Mouse (Mus musculus): ENCODE measurements around the gene Gm19426. TPM values are rescaled to one million over a fixed set of nuclear protein-coding genes. Genes with fewer than 3 reads are reported as not detected.

Gene Gm19426
- polyA plus RNA-seq, 1 experiment from 2014 or later: 4.9 TPM

DNA sequence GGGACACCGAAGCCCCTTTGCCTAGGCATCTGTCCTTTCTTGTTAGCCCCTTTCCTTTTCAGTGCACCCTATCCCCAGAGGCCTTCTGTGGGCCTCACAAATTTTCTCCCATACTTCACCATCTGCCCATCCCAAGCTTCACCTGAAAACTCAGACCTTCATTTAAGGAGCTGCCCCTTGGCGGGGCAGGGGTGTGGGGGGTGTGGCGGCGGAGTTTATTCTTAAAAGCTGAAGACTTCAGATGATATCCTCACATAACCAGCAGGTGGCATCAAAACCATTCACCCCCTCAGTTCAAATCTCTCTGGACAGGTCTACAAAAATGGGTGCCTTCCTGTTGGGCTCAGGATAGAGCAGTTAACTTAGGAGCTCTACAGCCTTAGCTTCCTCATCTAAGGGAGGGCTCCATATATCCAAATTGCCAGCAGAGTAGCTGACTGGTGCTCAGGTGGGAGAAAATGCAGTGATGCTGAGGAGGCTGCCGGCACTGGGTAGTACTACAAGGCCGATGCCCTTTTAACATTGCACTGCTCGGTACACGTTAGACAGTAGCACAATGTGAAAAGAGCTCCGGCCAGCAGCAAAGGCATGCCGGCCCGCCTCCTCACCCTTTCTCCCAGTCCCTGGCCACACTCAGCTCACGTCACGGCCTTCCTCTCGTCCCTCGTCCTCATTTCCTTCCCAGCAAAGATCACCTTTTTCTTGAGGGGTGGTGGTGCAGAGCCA lies 2.7 kb downstream of the Gm19426 start:
- H3K27me3 ChIP-seq (ENCODE audit: insufficient read depth, low read length): peaks cover 3% of the 10 kb centered on the region; the same call in 1 of the 2 replicates
- TF ChIP-seq CTCF (IDR thresholded peaks at IDR 0.05; ENCODE audit: low read depth): peak; percentile 44
- DNase-seq (peak; percentile 65), ATAC-seq (ENCODE audit: insufficient read depth) (no peak)
- 55% methylated on average over 15 of the region's 15 CpGs for WGBS
- 0 out of 2 replicates have a peak overlapping the region, but pooled peaks have one; percentile 3 for H3K9ac ChIP-seq
- peak overlapping the region; percentile 94 for H3K4me2 ChIP-seq
- peaks cover 21% of the 10 kb centered on the region for H3K36me3 ChIP-seq (ENCODE audit: insufficient read depth)
- no peaks in the 10 kb centered on the region for H3K9me3 ChIP-seq (ENCODE audit: low read depth, low read length)
- peak overlapping the region; percentile 94; the same call in 1 of the 2 replicates for H3K4me3 ChIP-seq (ENCODE audit: low read depth, low read length)
- H3K27ac ChIP-seq (ENCODE audit: low read depth): peak overlapping the region; percentile 37; the same call in 1 of the 2 replicates
- peaks cover 23% of the 10 kb centered on the region for H3K4me1 ChIP-seq (ENCODE audit: insufficient read depth)

GRCm38 (mm10) chr2:84738271-84738911 lies 5.1 kb downstream of the Gm19426 start:
- peak overlapping the region; percentile 40; the same call in 1 of the 2 replicates for H3K27ac ChIP-seq (ENCODE audit: low read depth)
- peaks cover 18% of the 10 kb centered on the region for H3K4me1 ChIP-seq (ENCODE audit: insufficient read depth)
- no peak overlapping the region for H3K9ac ChIP-seq
- H3K27me3 ChIP-seq (ENCODE audit: insufficient read depth, low read length): peaks cover 3% of the 10 kb centered on the region; the same call in 1 of the 2 replicates
- no peaks in the 10 kb centered on the region for H3K9me3 ChIP-seq (ENCODE audit: low read depth, low read length)
- DNase-seq: peak; percentile 76
- TF ChIP-seq CTCF (IDR thresholded peaks at IDR 0.05; ENCODE audit: low read depth): peak; percentile 71
- H3K4me2 ChIP-seq: peak overlapping the region; percentile 47
- peak overlapping the region; percentile 10; the same call in 1 of the 2 replicates for H3K4me3 ChIP-seq (ENCODE audit: low read depth, low read length)
- ATAC-seq (ENCODE audit: insufficient read depth): peak; percentile 29
- H3K36me3 ChIP-seq (ENCODE audit: insufficient read depth): peaks cover 21% of the 10 kb centered on the region
- under 1% methylated on average over 12 of the region's 12 CpGs for WGBS

DNA sequence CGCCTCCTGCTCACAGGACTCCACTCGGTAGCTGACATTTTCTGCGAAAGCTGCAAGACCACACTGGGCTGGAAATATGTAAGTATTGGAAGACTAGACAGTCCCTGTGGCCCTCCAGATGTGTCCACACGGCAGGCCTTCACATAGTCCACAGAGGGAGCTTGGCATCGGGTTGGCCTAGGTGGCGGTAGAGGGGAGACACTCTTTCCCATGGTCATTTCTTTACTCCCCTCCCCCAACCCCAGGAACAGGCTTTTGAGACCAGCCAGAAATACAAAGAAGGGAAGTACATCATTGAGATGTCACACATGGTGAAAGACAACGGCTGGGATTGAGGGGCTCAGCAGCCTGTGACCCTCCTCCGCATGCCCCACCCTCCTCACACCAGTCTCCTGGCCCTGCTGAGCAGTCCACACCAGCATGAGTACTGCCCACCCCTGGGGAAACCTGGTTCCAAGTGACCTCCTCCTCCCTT lies 6.0 kb downstream of the Gm19426 start:
- peak; percentile 50 for TF ChIP-seq CTCF (IDR thresholded peaks at IDR 0.05; ENCODE audit: low read depth)
- DNase-seq: peak; percentile 74
- H3K4me2 ChIP-seq: peak overlapping the region; percentile 47
- peak overlapping the region; percentile 4; the same call in 1 of the 2 replicates for H3K9ac ChIP-seq
- H3K4me1 ChIP-seq (ENCODE audit: insufficient read depth): peaks cover 18% of the 10 kb centered on the region
- no peaks in the 10 kb centered on the region for H3K9me3 ChIP-seq (ENCODE audit: low read depth, low read length)
- peaks cover 3% of the 10 kb centered on the region; the same call in 1 of the 2 replicates for H3K27me3 ChIP-seq (ENCODE audit: insufficient read depth, low read length)
- peaks cover 21% of the 10 kb centered on the region for H3K36me3 ChIP-seq (ENCODE audit: insufficient read depth)
- peak; percentile 39 for ATAC-seq (ENCODE audit: insufficient read depth)
- 4% methylated on average over 8 of the region's 8 CpGs for WGBS
- 0 out of 2 replicates have a peak overlapping the region, but pooled peaks have one; percentile 3 for H3K4me3 ChIP-seq (ENCODE audit: low read depth, low read length)
- H3K27ac ChIP-seq (ENCODE audit: low read depth): peak overlapping the region; percentile 40

- Histone ChIP-seq H3K9ac (peak overlapping the region; percentile 11; the same call in 1 of the 2 replicates), H3K27me3 (ENCODE audit: insufficient read depth, low read length) (peaks cover 3% of the 10 kb centered on the region; the same call in 1 of the 2 replicates), H3K4me3 (ENCODE audit: low read depth, low read length) (peak overlapping the region; percentile 22), H3K4me2 (peak overlapping the region; percentile 47), H3K36me3 (ENCODE audit: insufficient read depth) (peaks cover 18% of the 10 kb centered on the region), H3K27ac (ENCODE audit: low read depth) (no peak overlapping the region), H3K4me1 (ENCODE audit: insufficient read depth) (peaks cover 18% of the 10 kb centered on the region; the same call in 1 of the 2 replicates), H3K9me3 (ENCODE audit: low read depth, low read length) (no peaks in the 10 kb centered on the region)
- ATAC-seq (ENCODE audit: insufficient read depth) (0 out of 2 replicates have a peak, but pooled peaks have one; percentile 1), DNase-seq (peak; percentile 57)
- no peak for TF ChIP-seq CTCF (IDR thresholded peaks at IDR 0.05; ENCODE audit: low read depth)
- WGBS: 6% methylated on average over 27 of the region's 27 CpGs
Measured at GRCm38 (mm10) chr2:84736312-84737161, 6.9 kb downstream of the Gm19426 start.

DNA sequence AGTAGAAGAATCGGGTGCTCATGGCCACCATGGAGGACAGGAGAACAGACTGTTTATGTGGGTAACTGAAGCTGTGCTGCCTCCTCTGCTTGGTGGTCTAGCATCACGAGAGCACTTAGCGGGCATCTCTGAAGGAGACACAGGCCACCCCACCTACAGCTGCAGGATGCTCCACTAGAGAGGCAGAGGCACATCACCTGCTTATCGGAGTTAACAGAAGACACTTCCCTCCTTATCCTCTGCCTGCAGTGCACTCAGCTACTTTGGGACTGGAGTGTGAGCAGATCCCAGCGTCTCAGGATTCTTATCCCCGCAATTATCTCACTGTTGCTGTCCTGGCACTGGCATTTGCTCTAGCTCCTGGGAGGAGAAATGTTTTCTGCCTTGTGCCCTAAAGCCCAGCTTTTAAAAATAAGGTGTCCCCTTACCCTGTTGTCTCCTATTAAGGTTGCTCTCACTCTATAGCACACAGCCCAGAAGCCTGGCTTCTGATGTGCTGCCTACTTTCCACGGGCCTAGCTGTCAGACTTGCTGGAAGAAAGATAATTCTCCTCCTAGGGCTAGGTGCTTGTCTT lies 8.0 kb downstream of the Gm19426 start:
- WGBS: 16% methylated on average over 7 of the region's 7 CpGs
- peaks cover 11% of the 10 kb centered on the region; the same call in 1 of the 2 replicates for H3K4me1 ChIP-seq (ENCODE audit: insufficient read depth)
- H3K4me2 ChIP-seq: peak overlapping the region; percentile 54
- peak overlapping the region; percentile 4; the same call in 1 of the 2 replicates for H3K9ac ChIP-seq
- no peaks in the 10 kb centered on the region for H3K9me3 ChIP-seq (ENCODE audit: low read depth, low read length)
- ATAC-seq (ENCODE audit: insufficient read depth) (no peak), DNase-seq (peak; percentile 23)
- peak overlapping the region; percentile 37; the same call in 1 of the 2 replicates for H3K4me3 ChIP-seq (ENCODE audit: low read depth, low read length)
- H3K27ac ChIP-seq (ENCODE audit: low read depth): peak overlapping the region; percentile 46; the same call in 1 of the 2 replicates
- peaks cover 3% of the 10 kb centered on the region; the same call in 1 of the 2 replicates for H3K27me3 ChIP-seq (ENCODE audit: insufficient read depth, low read length)
- H3K36me3 ChIP-seq (ENCODE audit: insufficient read depth): peaks cover 7% of the 10 kb centered on the region
- no peak for TF ChIP-seq CTCF (IDR thresholded peaks at IDR 0.05; ENCODE audit: low read depth)

- no peak for TF ChIP-seq CTCF (IDR thresholded peaks at IDR 0.05; ENCODE audit: low read depth)
- no peak for DNase-seq
- ATAC-seq (ENCODE audit: insufficient read depth): no peak
- WGBS: 2% methylated on average over 2 of the region's 2 CpGs
- H3K27me3 ChIP-seq (ENCODE audit: insufficient read depth, low read length): peaks cover 3% of the 10 kb centered on the region; the same call in 1 of the 2 replicates
- H3K9me3 ChIP-seq (ENCODE audit: low read depth, low read length): no peaks in the 10 kb centered on the region
- peak overlapping the region; percentile 49 for H3K9ac ChIP-seq
- H3K27ac ChIP-seq (ENCODE audit: low read depth): 0 out of 2 replicates have a peak overlapping the region, but pooled peaks have one; percentile 46
- peak overlapping the region; percentile 54 for H3K4me2 ChIP-seq
- H3K36me3 ChIP-seq (ENCODE audit: insufficient read depth): peaks cover 2% of the 10 kb centered on the region
- peaks cover 11% of the 10 kb centered on the region; the same call in 1 of the 2 replicates for H3K4me1 ChIP-seq (ENCODE audit: insufficient read depth)
- peak overlapping the region; percentile 37 for H3K4me3 ChIP-seq (ENCODE audit: low read depth, low read length)
Measured at GRCm38 (mm10) chr2:84734919-84735318, 8.5 kb downstream of the Gm19426 start.
